Mouse (Mus musculus) colon, adult 2 months (tissue): ENCODE results near the gene Snx5. TPM values are rescaled to one million over a fixed set of nuclear protein-coding genes. Genes with fewer than 3 reads are reported as not detected.

Source experiments
- polyA plus RNA-seq: library from polyadenylated mRNA; depleted of rRNA; stranded (reverse); fragments of >200 nt; gene quantifications from 2 replicates; pipeline ENCODE4 v1.2.3, GENCODE M21; 2012; rRNA removed

Snx5 gene
- 49.5 and 49.9 TPM in 2 replicates for polyA plus RNA-seq

DNA sequence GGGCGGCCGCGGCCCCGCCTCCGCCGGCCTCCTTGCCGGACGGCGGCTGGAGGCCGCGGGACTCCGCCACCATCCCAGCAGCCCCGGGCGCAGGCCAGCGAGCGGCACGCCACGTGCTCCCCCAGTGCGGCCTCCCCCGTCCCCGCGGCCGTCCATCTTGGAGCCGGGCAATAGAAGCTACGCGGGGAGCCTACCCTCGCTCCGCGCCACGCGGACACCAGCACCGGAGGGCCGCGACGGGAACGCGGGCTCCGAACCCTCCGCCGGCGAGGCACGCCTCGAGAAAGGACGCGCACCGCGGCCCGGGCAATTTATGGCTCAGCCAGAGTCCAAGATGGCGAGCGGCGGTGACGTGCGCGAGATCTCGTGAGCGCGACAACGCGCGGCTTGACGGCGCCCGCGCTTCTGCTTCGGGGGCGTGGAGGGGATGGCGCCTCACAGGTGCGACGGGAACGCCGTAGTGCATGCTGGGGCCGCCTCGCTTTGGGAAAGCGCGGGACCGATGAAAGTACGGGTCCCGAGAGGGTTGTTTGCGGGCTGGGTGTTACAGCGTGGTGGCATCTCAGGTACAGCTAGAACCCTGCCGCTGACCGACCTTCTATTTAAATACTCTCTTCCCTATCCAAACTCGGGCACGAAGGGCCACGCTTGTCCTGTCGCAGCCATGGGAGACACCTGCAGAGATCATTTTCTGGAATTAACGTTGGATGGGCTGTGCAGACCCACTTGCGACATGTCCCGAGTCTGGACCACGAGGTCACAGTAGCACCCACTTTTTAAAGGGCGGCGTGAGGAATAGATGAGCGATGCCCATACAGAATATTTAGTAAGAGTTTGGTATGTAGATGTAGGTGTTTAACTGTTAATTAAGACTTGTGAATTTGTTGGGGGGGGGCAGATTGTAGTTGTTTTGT lies at the start of gene Snx5, which contains the start of gene Mgme1:
TSS of gene Snx5 (minus strand) at position 400 of the 914 bp plus-strand sequence.
TSS of gene Mgme1 (plus strand) at position 157 of the 914 bp plus-strand sequence.

Other genes starting within 250 kb of the Snx5 start
- gene Banf2, start 237.8 kb downstream of the Snx5 start, polyA plus RNA-seq = not detected in 2 replicates
- gene Mgme1, start 243 bp downstream of the Snx5 start, polyA plus RNA-seq = 2.6 and 3.1 TPM in 2 replicates
- gene Ovol2, start 61.2 kb upstream of the Snx5 start, polyA plus RNA-seq = 39.7 and 59.7 TPM in 2 replicates
- 22.3 and 25.1 TPM in 2 replicates for gene Kat14, start 98.1 kb upstream of the Snx5 start, polyA plus RNA-seq
- gene Pet117, start 98.1 kb upstream of the Snx5 start, polyA plus RNA-seq = not detected in 2 replicates